19 mouse cellular contexts compared by ENCODE assay signal in the genomic region with DNA sequence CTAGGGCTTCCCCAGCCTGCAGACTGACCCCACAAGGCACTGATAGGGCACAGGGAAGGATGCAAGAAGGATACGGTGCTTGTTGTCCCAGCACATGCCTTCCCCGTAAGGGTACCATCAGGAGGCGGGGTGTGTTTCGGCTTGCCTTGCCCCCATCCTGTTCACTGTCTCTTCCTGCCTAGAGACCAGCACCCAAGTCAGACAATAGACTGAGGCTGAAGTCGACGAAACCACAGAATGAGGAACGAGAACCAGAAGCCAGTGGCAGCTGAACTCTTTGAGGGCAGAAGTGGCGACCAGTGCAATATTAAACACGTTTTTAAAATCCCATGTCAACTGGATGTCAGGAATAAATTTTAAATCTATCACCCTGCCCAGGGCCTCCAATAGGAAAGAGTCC.
A peak's percentile ranks its signal among the peaks of the same experiment; 100 is the strongest.
DNase-seq lines count a peak whose midpoint lies in the region; ATAC-seq lines count a peak whose summit lies in the region.
"Had no signal": no experiment of that assay in that cellular context is flagged by ENCODE, and none has a peak within 500 bp of the region (broad histone marks: within the 10 kb centered on the region; RNA-seq: fewer than 3 reads in every experiment).

No protein-coding gene starts in this region.

- WGBS in heart, embryonic 13.5 days = 47% methylated on average over 9 of the region's 9 CpGs
- WGBS in forebrain, embryonic 13.5 days = 82% methylated on average over 9 of the region's 9 CpGs

- H3K36me3 ChIP-seq in heart, embryonic 13.5 days = no peaks in the 10 kb centered on the region
- H3K36me3 ChIP-seq in megakaryocyte, embryonic 14.5 days (replicated peaks; ENCODE audit: low read length) = no peaks in the 10 kb centered on the region
- H3K36me3 ChIP-seq in forebrain, embryonic 13.5 days (ENCODE audit: poor library complexity, severe bottlenecking) = no peaks in the 10 kb centered on the region
- H3K36me3 ChIP-seq: hindbrain, embryonic 10.5 days; limb, embryonic 13.5 days; midbrain, embryonic 12.5 days; stomach, embryonic 15.5 days had no signal

- H3K4me1 ChIP-seq in heart, embryonic 13.5 days = peaks cover 32% of the 10 kb centered on the region
- no peaks in the 10 kb centered on the region for H3K4me1 ChIP-seq in megakaryocyte, embryonic 14.5 days
- peaks cover 3% of the 10 kb centered on the region; the same call in 1 of the 2 replicates for H3K4me1 ChIP-seq in forebrain, embryonic 13.5 days
- H3K4me1 ChIP-seq: midbrain, embryonic 12.5 days had no signal

- no peak for DNase-seq in heart, postnatal 36 days
- peak; percentile 49 for DNase-seq in thymus, postnatal 0 days (ENCODE audit: low spot score)
- DNase-seq in liver = no peak
- DNase-seq in cerebellum, adult 18-20 months = no peak
- DNase-seq: adrenal gland, postnatal 14 days; cerebellum, adult 9-10 months; gastrocnemius, postnatal 10 days; kidney, adult 18-20 months; kidney, postnatal 36 days; layer of hippocampus, adult 9-11 months; lung, postnatal 14 days had no signal

- no peaks in the 10 kb centered on the region for H3K27me3 ChIP-seq in heart, embryonic 13.5 days (replicated peaks)
- no peaks in the 10 kb centered on the region for H3K27me3 ChIP-seq in megakaryocyte, embryonic 14.5 days (replicated peaks)
- no peaks in the 10 kb centered on the region for H3K27me3 ChIP-seq in forebrain, embryonic 13.5 days
- H3K27me3 ChIP-seq: limb, embryonic 13.5 days; midbrain, embryonic 12.5 days; stomach, embryonic 15.5 days had no signal

- no peak for ATAC-seq in heart, embryonic 13.5 days (ENCODE audit: extremely low read depth, insufficient number of reproducible peaks, low FRiP score, low TSS enrichment)
- peak; percentile 43 for ATAC-seq in CD4-positive, CD25-positive, alpha-beta regulatory T cell, adult 4 months
- ATAC-seq in forebrain, embryonic 13.5 days = no peak

- H3K9me3 ChIP-seq in heart, embryonic 13.5 days = no peaks in the 10 kb centered on the region
- H3K9me3 ChIP-seq in megakaryocyte, embryonic 14.5 days = peaks cover 73% of the 10 kb centered on the region
- no peaks in the 10 kb centered on the region for H3K9me3 ChIP-seq in forebrain, embryonic 13.5 days (replicated peaks)
- H3K9me3 ChIP-seq: hindbrain, embryonic 10.5 days; limb, embryonic 13.5 days; midbrain, embryonic 12.5 days; stomach, embryonic 15.5 days had no signal

- intact Hi-C loops in heart, postnatal 36 days (cut with DNase I) = no loop called here

- no peak overlapping the region for H3K9ac ChIP-seq in heart, embryonic 13.5 days
- H3K9ac ChIP-seq in forebrain, embryonic 13.5 days = no peak overlapping the region
- H3K9ac ChIP-seq: limb, embryonic 13.5 days; midbrain, embryonic 12.5 days; stomach, embryonic 15.5 days had no signal

- H3K4me2 ChIP-seq in heart, embryonic 13.5 days = peak overlapping the region; percentile 39
- H3K4me2 ChIP-seq in forebrain, embryonic 13.5 days = no peak overlapping the region
- H3K4me2 ChIP-seq: limb, embryonic 13.5 days; midbrain, embryonic 12.5 days; stomach, embryonic 15.5 days had no signal

- H3K27ac ChIP-seq in heart, embryonic 13.5 days (replicated peaks) = peak overlapping the region; percentile 49
- no peak overlapping the region for H3K27ac ChIP-seq in forebrain, embryonic 13.5 days
- H3K27ac ChIP-seq: hindbrain, embryonic 10.5 days; limb, embryonic 13.5 days; midbrain, embryonic 12.5 days; stomach, embryonic 15.5 days had no signal

- no peak overlapping the region for H3K4me3 ChIP-seq in heart, embryonic 13.5 days
- peak overlapping the region; percentile 76 for H3K4me3 ChIP-seq in megakaryocyte, embryonic 14.5 days (replicated peaks)
- no peak overlapping the region for H3K4me3 ChIP-seq in forebrain, embryonic 13.5 days
- H3K4me3 ChIP-seq: hindbrain, embryonic 10.5 days; limb, embryonic 13.5 days; midbrain, embryonic 12.5 days; stomach, embryonic 15.5 days had no signal
